Mouse (Mus musculus): Measurements from ENCODE around the gene Vav2. TPM values are rescaled to one million over a fixed set of nuclear protein-coding genes. Genes with fewer than 3 reads are reported as not detected.

Vav2 gene
- total RNA-seq, 1 experiment: 17.4 TPM

DNA sequence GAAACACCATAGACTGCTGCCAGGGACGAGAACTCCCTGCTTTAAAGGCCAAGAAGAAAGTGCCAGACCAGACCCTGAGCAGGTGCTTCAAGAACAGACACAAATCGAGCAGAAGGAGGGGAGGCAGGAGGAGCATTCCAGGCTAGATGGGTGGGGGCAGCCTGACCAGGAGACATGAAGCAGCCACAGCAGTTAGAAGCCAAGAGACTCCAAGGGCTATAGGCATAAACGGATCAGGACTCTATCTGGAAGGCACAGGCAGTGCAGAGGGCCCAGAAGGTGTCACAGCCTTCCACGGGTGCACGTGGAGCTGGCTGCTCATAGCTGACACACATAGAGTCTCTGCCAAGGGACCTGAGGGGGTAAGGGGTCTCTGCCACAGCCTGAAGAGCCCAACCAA is 33.3 kb upstream of the Vav2 start:
- H3K9me3 ChIP-seq (ENCODE audit: control insufficient read depth, insufficient read depth, low read depth, low read length): no peaks in the 10 kb centered on the region

DNA sequence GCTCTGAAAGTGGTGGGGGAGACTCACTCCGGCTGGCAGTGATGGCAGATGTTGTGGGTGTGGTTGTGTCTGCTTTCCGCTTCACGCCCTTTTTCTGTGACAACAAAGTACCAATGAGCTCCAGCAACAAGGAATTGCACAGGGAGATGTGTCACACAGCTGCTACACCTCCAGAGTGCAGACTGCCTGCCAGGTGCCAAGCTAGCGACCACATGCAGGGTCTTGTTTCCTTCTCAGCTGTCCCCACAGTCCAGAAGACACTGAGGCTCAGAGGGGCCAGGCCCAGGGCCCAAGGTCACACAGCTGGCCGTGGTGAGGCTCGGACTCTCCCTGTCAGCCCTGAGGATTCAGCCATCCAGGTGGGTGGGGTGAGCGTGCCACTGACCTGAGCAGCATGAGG is 32.9 kb upstream of the Vav2 start:
- DNase-seq (ENCODE audit: low read depth, low spot score): no peak
- H3K4me3 ChIP-seq (ENCODE audit: insufficient read depth in 1 of 2, low read depth in 1 of 2, low read length in 2 of 2, poor library complexity in 1 of 2, severe bottlenecking in 1 of 2): no peak overlapping the region
- H3K36me3 ChIP-seq (ENCODE audit: control insufficient read depth, insufficient read depth, low read length, poor library complexity, severe bottlenecking): peaks cover 84% of the 10 kb centered on the region
- H3K9me3 ChIP-seq (ENCODE audit: control insufficient read depth, insufficient read depth, low read depth, low read length): no peaks in the 10 kb centered on the region
- no peak for TF ChIP-seq CHD2 (IDR thresholded peaks at IDR 0.05; ENCODE audit: low read depth, low read length)
- TF ChIP-seq ZNF384 (IDR thresholded peaks at IDR 0.05; ENCODE audit: low read depth, low read length): no peak
- no peak for TF ChIP-seq MAFK (IDR thresholded peaks at IDR 0.05; ENCODE audit: insufficient read depth, low read depth, low read length)
- TF ChIP-seq HCFC1 (IDR thresholded peaks at IDR 0.05; ENCODE audit: borderline replicate concordance, insufficient read depth, low read length): no peak
- TF ChIP-seq ZC3H11A (IDR thresholded peaks at IDR 0.05; ENCODE audit: borderline replicate concordance, low read depth, low read length): no peak
- H3K9ac ChIP-seq (ENCODE audit: insufficient read depth, low read depth, low read length, poor library complexity, severe bottlenecking): no peak overlapping the region
- in situ Hi-C loops (cut with MboI; ENCODE audit: low sequenced_read_pairs in 2 of 2, unreplicated experiment in 2 of 2): no loop called here
- H3K27ac ChIP-seq (ENCODE audit: insufficient read depth, low read depth, low read length, poor library complexity, severe bottlenecking): no peak overlapping the region
- H3K4me1 ChIP-seq (ENCODE audit: control insufficient read depth in 2 of 2, insufficient read depth in 2 of 2, low read length in 2 of 2, poor library complexity in 1 of 2): 0 out of 4 replicates have a peak, but pooled peaks cover 0 to 2% of the 10 kb centered on the region in 2 experiments

More for the DNA sequence above, 33.3 kb upstream of the Vav2 start:
- H3K4me3 ChIP-seq (ENCODE audit: insufficient read depth in 1 of 2, low read depth in 1 of 2, low read length in 2 of 2, poor library complexity in 1 of 2, severe bottlenecking in 1 of 2): no peak overlapping the region
- H3K27ac ChIP-seq (ENCODE audit: insufficient read depth, low read depth, low read length, poor library complexity, severe bottlenecking): no peak overlapping the region
- 0 out of 4 replicates have a peak, but pooled peaks cover 0 to 2% of the 10 kb centered on the region in 2 experiments for H3K4me1 ChIP-seq (ENCODE audit: control insufficient read depth in 2 of 2, insufficient read depth in 2 of 2, low read length in 2 of 2, poor library complexity in 1 of 2)
- H3K36me3 ChIP-seq (ENCODE audit: control insufficient read depth, insufficient read depth, low read length, poor library complexity, severe bottlenecking): peaks cover 81% of the 10 kb centered on the region
- DNase-seq (ENCODE audit: low read depth, low spot score): no peak
- no peak overlapping the region for H3K9ac ChIP-seq (ENCODE audit: insufficient read depth, low read depth, low read length, poor library complexity, severe bottlenecking)
- TF ChIP-seq ZNF384 (IDR thresholded peaks at IDR 0.05; ENCODE audit: low read depth, low read length) (no peak), CHD2 (IDR thresholded peaks at IDR 0.05; ENCODE audit: low read depth, low read length) (no peak), ZC3H11A (IDR thresholded peaks at IDR 0.05; ENCODE audit: borderline replicate concordance, low read depth, low read length) (no peak), MAFK (IDR thresholded peaks at IDR 0.05; ENCODE audit: insufficient read depth, low read depth, low read length) (no peak), HCFC1 (IDR thresholded peaks at IDR 0.05; ENCODE audit: borderline replicate concordance, insufficient read depth, low read length) (no peak)
- in situ Hi-C loops (cut with MboI; ENCODE audit: low sequenced_read_pairs in 2 of 2, unreplicated experiment in 2 of 2): no loop called here

DNA sequence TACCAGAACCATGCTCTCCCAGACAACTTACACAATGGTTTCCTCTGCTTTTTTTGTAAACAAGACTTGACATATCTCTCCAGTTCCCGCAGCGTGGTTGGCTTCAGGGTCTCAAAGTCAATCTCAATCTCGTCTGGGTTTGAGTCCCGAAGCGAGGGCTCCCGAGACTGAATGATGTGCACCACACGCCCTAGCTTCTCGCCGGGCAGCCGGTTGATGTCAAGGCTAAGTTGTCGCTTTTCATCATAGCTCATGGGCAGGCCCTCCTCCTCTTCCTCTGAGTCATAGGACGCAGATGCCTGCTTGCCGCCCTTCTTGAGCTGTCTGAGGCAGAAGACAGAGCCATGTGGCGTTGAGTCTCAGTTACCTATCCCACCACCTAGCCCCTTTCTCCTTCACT is 23.4 kb upstream of the Vav2 start:
- no peak overlapping the region for H3K27ac ChIP-seq (ENCODE audit: insufficient read depth, low read depth, low read length, poor library complexity, severe bottlenecking)
- no peak for DNase-seq (ENCODE audit: low read depth, low spot score)
- no peak overlapping the region for H3K9ac ChIP-seq (ENCODE audit: insufficient read depth, low read depth, low read length, poor library complexity, severe bottlenecking)
- H3K4me1 ChIP-seq (ENCODE audit: control insufficient read depth in 2 of 2, insufficient read depth in 2 of 2, low read length in 2 of 2, poor library complexity in 1 of 2): no peaks in the 10 kb centered on the region
- TF ChIP-seq MAFK (IDR thresholded peaks at IDR 0.05; ENCODE audit: insufficient read depth, low read depth, low read length) (no peak), ZC3H11A (IDR thresholded peaks at IDR 0.05; ENCODE audit: borderline replicate concordance, low read depth, low read length) (no peak)
- peaks cover 62% of the 10 kb centered on the region for H3K36me3 ChIP-seq (ENCODE audit: control insufficient read depth, insufficient read depth, low read length, poor library complexity, severe bottlenecking)
- no peaks in the 10 kb centered on the region for H3K9me3 ChIP-seq (ENCODE audit: control insufficient read depth, insufficient read depth, low read depth, low read length)
- in situ Hi-C loops (cut with MboI; ENCODE audit: low sequenced_read_pairs in 2 of 2, unreplicated experiment in 2 of 2): no loop called here
- H3K4me3 ChIP-seq (ENCODE audit: insufficient read depth in 1 of 2, low read depth in 1 of 2, low read length in 2 of 2, poor library complexity in 1 of 2, severe bottlenecking in 1 of 2): no peak overlapping the region

DNA sequence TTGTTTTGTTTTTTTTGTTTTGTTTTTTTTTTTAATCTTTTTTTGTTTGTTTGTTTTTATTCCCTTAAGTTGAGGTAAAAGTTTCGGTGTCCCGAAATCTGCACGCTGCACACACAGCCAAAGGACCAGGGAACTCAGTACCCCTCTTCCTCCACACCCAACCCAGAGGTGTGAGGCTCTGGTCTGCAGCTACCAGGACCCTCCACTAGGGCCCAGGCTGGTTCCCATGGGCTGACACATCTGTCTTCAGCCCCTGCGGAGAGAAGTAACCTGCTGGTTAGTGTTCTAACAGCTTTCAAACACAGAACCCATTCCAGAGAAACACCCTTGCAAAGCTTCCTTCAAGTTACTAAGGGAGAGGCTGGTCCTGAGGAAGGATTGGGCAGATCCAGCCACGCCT is 20.9 kb upstream of the Vav2 start:
- Histone ChIP-seq H3K36me3 (ENCODE audit: control insufficient read depth, insufficient read depth, low read length, poor library complexity, severe bottlenecking) (peaks cover 38% of the 10 kb centered on the region), H3K9me3 (ENCODE audit: control insufficient read depth, insufficient read depth, low read depth, low read length) (no peaks in the 10 kb centered on the region), H3K4me1 (ENCODE audit: control insufficient read depth in 2 of 2, insufficient read depth in 2 of 2, low read length in 2 of 2, poor library complexity in 1 of 2) (peaks cover 0 to 8% of the 10 kb centered on the region in 2 experiments; a peak in 1 of 4 replicates), H3K9ac (ENCODE audit: insufficient read depth, low read depth, low read length, poor library complexity, severe bottlenecking) (no peak overlapping the region), H3K4me3 (ENCODE audit: insufficient read depth in 1 of 2, low read depth in 1 of 2, low read length in 2 of 2, poor library complexity in 1 of 2, severe bottlenecking in 1 of 2) (no peak overlapping the region), H3K27ac (ENCODE audit: insufficient read depth, low read depth, low read length, poor library complexity, severe bottlenecking) (no peak overlapping the region)
- TF ChIP-seq ZNF384 (IDR thresholded peaks at IDR 0.05; ENCODE audit: low read depth, low read length) (no peak), MAFK (IDR thresholded peaks at IDR 0.05; ENCODE audit: insufficient read depth, low read depth, low read length) (no peak), ZC3H11A (IDR thresholded peaks at IDR 0.05; ENCODE audit: borderline replicate concordance, low read depth, low read length) (no peak), HCFC1 (IDR thresholded peaks at IDR 0.05; ENCODE audit: borderline replicate concordance, insufficient read depth, low read length) (no peak), CHD2 (IDR thresholded peaks at IDR 0.05; ENCODE audit: low read depth, low read length) (no peak)
- DNase-seq (ENCODE audit: low read depth, low spot score): peak; percentile 34
- in situ Hi-C loops (cut with MboI; ENCODE audit: low sequenced_read_pairs in 2 of 2, unreplicated experiment in 2 of 2): no loop called here

DNA sequence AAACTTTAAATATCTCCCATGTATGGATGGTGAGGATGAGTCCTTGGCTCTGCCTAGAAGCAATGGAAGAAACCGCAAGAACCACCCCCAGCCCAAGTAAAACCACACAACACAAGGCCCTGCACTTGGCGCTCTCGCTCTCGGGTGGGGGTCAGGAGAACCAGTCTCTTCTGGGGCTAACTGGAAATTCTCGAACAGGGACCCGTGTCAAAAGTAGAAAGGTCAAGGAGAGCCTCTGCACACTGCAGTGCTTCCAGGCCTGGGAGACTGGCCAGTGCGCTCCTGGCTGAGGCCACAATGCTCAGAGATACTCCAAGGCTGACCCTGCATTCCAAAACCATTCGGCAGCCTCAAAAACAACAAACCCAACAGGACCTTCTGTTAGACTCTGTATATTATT is 20.0 kb upstream of the Vav2 start:
- H3K36me3 ChIP-seq (ENCODE audit: control insufficient read depth, insufficient read depth, low read length, poor library complexity, severe bottlenecking): peaks cover 32% of the 10 kb centered on the region
- in situ Hi-C loops (cut with MboI; ENCODE audit: low sequenced_read_pairs in 2 of 2, unreplicated experiment in 2 of 2): no loop called here
- no peak overlapping the region for H3K9ac ChIP-seq (ENCODE audit: insufficient read depth, low read depth, low read length, poor library complexity, severe bottlenecking)
- H3K4me1 ChIP-seq (ENCODE audit: control insufficient read depth in 2 of 2, insufficient read depth in 2 of 2, low read length in 2 of 2, poor library complexity in 1 of 2): peaks cover 0 to 8% of the 10 kb centered on the region in 2 experiments; a peak in 1 of 4 replicates
- TF ChIP-seq CHD2 (IDR thresholded peaks at IDR 0.05; ENCODE audit: low read depth, low read length): no peak
- TF ChIP-seq HCFC1 (IDR thresholded peaks at IDR 0.05; ENCODE audit: borderline replicate concordance, insufficient read depth, low read length): no peak
- no peak for TF ChIP-seq ZNF384 (IDR thresholded peaks at IDR 0.05; ENCODE audit: low read depth, low read length)
- TF ChIP-seq MAFK (IDR thresholded peaks at IDR 0.05; ENCODE audit: insufficient read depth, low read depth, low read length): no peak
- no peak overlapping the region for H3K4me3 ChIP-seq (ENCODE audit: insufficient read depth in 1 of 2, low read depth in 1 of 2, low read length in 2 of 2, poor library complexity in 1 of 2, severe bottlenecking in 1 of 2)
- H3K9me3 ChIP-seq (ENCODE audit: control insufficient read depth, insufficient read depth, low read depth, low read length): no peaks in the 10 kb centered on the region
- no peak overlapping the region for H3K27ac ChIP-seq (ENCODE audit: insufficient read depth, low read depth, low read length, poor library complexity, severe bottlenecking)
- DNase-seq (ENCODE audit: low read depth, low spot score): no peak

All from ES-E14 (cell line).